Mouse (Mus musculus): Measurements from ENCODE around the gene Zfpl1. TPM values are rescaled to one million over a fixed set of nuclear protein-coding genes. Genes with fewer than 3 reads are reported as not detected.
"Not testable (repeated sequence)": the region's sequence is repeated elsewhere in the genome, so short reads cannot be mapped to it uniquely, and the experiment has no call there.

Zfpl1 gene
- total RNA-seq, 4 experiments from 2014 or later: 37.2 to 50.5 (median 44.7) TPM

- peak; percentile 98 for DNase-seq
Measured at GRCm38 (mm10) chr19:6057313-6058096, 27.3 kb downstream of the Zfpl1 start, which contains the start of the genes Mrpl49 and Fau. Gene Mrpl49 (minus strand): TSS chr19:6057785. Gene Fau (plus strand): TSS chr19:6057844.

- DNase-seq: no peak
Measured at GRCm38 (mm10) chr19:6056696-6057095, 28.1 kb downstream of the Zfpl1 start.

GRCm38 (mm10) chr19:6054296-6054695, 30.5 kb downstream of the Zfpl1 start:
- DNase-seq: no peak

GRCm38 (mm10) chr19:6052516-6052915, 32.2 kb downstream of the Zfpl1 start:
- no peak for DNase-seq

GRCm38 (mm10) chr19:6048681-6049410, 35.9 kb downstream of the Zfpl1 start:
- DNase-seq: no peak

GRCm38 (mm10) chr19:6047899-6048166, 36.9 kb downstream of the Zfpl1 start:
- DNase-seq: no peak

- no peak for DNase-seq
Measured at GRCm38 (mm10) chr19:6047154-6047898, 37.4 kb downstream of the Zfpl1 start.

- DNase-seq: peak; percentile 92
Measured at GRCm38 (mm10) chr19:6046294-6047153, 38.2 kb downstream of the Zfpl1 start, which contains the start of gene Syvn1. Gene Syvn1 (plus strand): TSS chr19:6046576.

- DNase-seq: no peak
Measured at GRCm38 (mm10) chr19:6045366-6046293, 39.1 kb downstream of the Zfpl1 start.

- not testable (repeated sequence) for DNase-seq
Measured at GRCm38 (mm10) chr19:6044102-6044501, 40.7 kb downstream of the Zfpl1 start.

- DNase-seq: no peak
Measured at GRCm38 (mm10) chr19:6042293-6042692, 42.5 kb downstream of the Zfpl1 start.

GRCm38 (mm10) chr19:6040002-6040401, 44.8 kb downstream of the Zfpl1 start:
- no peak for DNase-seq

GRCm38 (mm10) chr19:6038326-6038725, 46.4 kb downstream of the Zfpl1 start:
- no peak for DNase-seq

GRCm38 (mm10) chr19:6037695-6038094, 47.1 kb downstream of the Zfpl1 start:
- no peak for DNase-seq

GRCm38 (mm10) chr19:6035966-6036585, 48.7 kb downstream of the Zfpl1 start:
- DNase-seq: no peak

Small RNAs within 50 kb of the gene (microRNA-seq; reads per million reads assigned to microRNA genes)
- gene Mir6988: 0.67 to 1.1 reads per million in 2 experiments

Other genes with a start within 250 kb of the Zfpl1 start
- gene Frmd8, start 209.7 kb downstream of the Zfpl1 start, total RNA-seq (2022): 10 to 100 TPM; 47.6 to 55.2 (median 53.4) TPM
- gene Slc25a45, start 207.1 kb downstream of the Zfpl1 start, total RNA-seq (2022): 10 to 100 TPM; 12.8 to 21.7 (median 17.5) TPM
- gene Tigd3, start 190.8 kb downstream of the Zfpl1 start, total RNA-seq (2022): 1 to 10 TPM in 3 of 4 experiments, under 1 TPM in 1; 0.93 to 3.5 (median 1.6) TPM
- gene Dpf2, start 171.9 kb downstream of the Zfpl1 start, total RNA-seq (2022): 100 to 1,000 TPM in 3 of 4 experiments, 10 to 100 TPM in 1; 93.7 to 147 (median 129) TPM
- 1 to 10 TPM; 4.9 to 9.6 (median 8.3) TPM for gene Cdc42ep2, start 160.1 kb downstream of the Zfpl1 start, total RNA-seq (2022)
- 10 to 100 TPM; 22.5 to 51.0 (median 27.8) TPM for gene Pola2, start 120.8 kb downstream of the Zfpl1 start, total RNA-seq (2022)
- gene Slc22a20, start 98.8 kb downstream of the Zfpl1 start, total RNA-seq (2022): not detected
- 10 to 100 TPM; 40.6 to 54.1 (median 47.3) TPM for gene Capn1, start 69.1 kb downstream of the Zfpl1 start, total RNA-seq (2022)
- 10 to 100 TPM; 59.6 to 78.9 (median 62.2) TPM for gene Syvn1, start 38.4 kb downstream of the Zfpl1 start, total RNA-seq (2022)
- gene Mrpl49, start 27.2 kb downstream of the Zfpl1 start, total RNA-seq (2022): 10 to 100 TPM; 52.0 to 61.8 (median 59.6) TPM
- 1,000 to 10,000 TPM; 1,027 to 1,106 (median 1,086) TPM for gene Fau, start 27.1 kb downstream of the Zfpl1 start, total RNA-seq (2022)
- gene Znhit2, start 23.8 kb downstream of the Zfpl1 start, total RNA-seq (2022): 10 to 100 TPM; 31.6 to 43.1 (median 34.6) TPM
- 10 to 100 TPM; 24.9 to 36.1 (median 27.2) TPM for gene Tm7sf2, start 16.6 kb downstream of the Zfpl1 start, total RNA-seq (2022)
- 10 to 100 TPM; 66.2 to 92.3 (median 81.3) TPM for gene Vps51, start 7.7 kb downstream of the Zfpl1 start, total RNA-seq (2022)
- 1 to 10 TPM in 1 of 4 experiments, under 1 TPM in 1, not detected in 2; 0.87 to 1.0 TPM for gene Tmem262, start 4.9 kb downstream of the Zfpl1 start, total RNA-seq (2022)
- gene Gm28374, start 2.7 kb downstream of the Zfpl1 start, total RNA-seq (2022): not detected
- 1 to 10 TPM in 1 of 4 experiments, under 1 TPM in 3; 0.46 to 1.2 (median 0.63) TPM for gene Cdca5, start within 50 bp of the Zfpl1 start, total RNA-seq (2022)
- gene AC131692.1, start 9.5 kb upstream of the Zfpl1 start, total RNA-seq (2022): not detected
- gene Naaladl1, start 20.8 kb upstream of the Zfpl1 start, total RNA-seq (2022): under 1 TPM in 1 of 4 experiments, not detected in 3; 0.27 TPM
- gene Sac3d1, start 33.7 kb upstream of the Zfpl1 start, total RNA-seq (2022): 10 to 100 TPM; 13.7 to 18.9 (median 16.1) TPM
- gene Snx15, start 43.3 kb upstream of the Zfpl1 start, total RNA-seq (2022): 10 to 100 TPM; 34.0 to 49.1 (median 37.8) TPM
- 1 to 10 TPM; 1.4 to 3.5 (median 2.7) TPM for gene Batf2, start 56.0 kb upstream of the Zfpl1 start, total RNA-seq (2022)
- 100 to 1,000 TPM in 2 of 4 experiments, 10 to 100 TPM in 2; 92.7 to 127 (median 112) TPM for gene Arl2, start 56.6 kb upstream of the Zfpl1 start, total RNA-seq (2022)
- 1 to 10 TPM; 2.0 to 4.4 (median 3.5) TPM for gene Majin, start 99.4 kb upstream of the Zfpl1 start, total RNA-seq (2022)
- 10 to 100 TPM; 23.4 to 37.6 (median 29.4) TPM for gene Gpha2, start 141.4 kb upstream of the Zfpl1 start, total RNA-seq (2022)
- gene Ppp2r5b, start 150.9 kb upstream of the Zfpl1 start, total RNA-seq (2022): 100 to 1,000 TPM; 103 to 160 (median 124) TPM
- 10 to 100 TPM; 38.6 to 57.9 (median 48.3) TPM for gene Atg2a, start 156.7 kb upstream of the Zfpl1 start, total RNA-seq (2022)
- gene Ehd1, start 191.8 kb upstream of the Zfpl1 start, total RNA-seq (2022): 100 to 1,000 TPM in 3 of 4 experiments, 10 to 100 TPM in 1; 90.8 to 130 (median 118) TPM
- gene Cdc42bpg, start 221.5 kb upstream of the Zfpl1 start, total RNA-seq (2022): 10 to 100 TPM; 24.4 to 45.7 (median 38.4) TPM

All from adrenal gland, adult 8-10 months (tissue).